Mouse (Mus musculus) liver, adult 2 months (tissue): ENCODE data around the gene Ephx1.

ENCODE experiments used
- CTCF ChIP-seq: fragments of 200-500 bp; IDR thresholded peaks from 2 replicates; pipeline ENCODE4 v1.5.1; 2011; ENCODE audit warnings: low read depth, low read length, control low read depth
- POLR2A ChIP-seq: fragments of 200-500 bp; IDR thresholded peaks from 2 replicates; pipeline ENCODE4 v1.6.1; 2011; ENCODE audit warnings: low read length, control low read depth; ENCODE audit not compliant: insufficient read depth; ENCODE audit errors: extremely low read depth

GRCm38 (mm10) chr1:180952808-180953207 is 67.9 kb downstream of the Ephx1 start:
- TF ChIP-seq POLR2A (no peak), CTCF (no peak)
